Mouse (Mus musculus): ENCODE results near the gene Serpina1e. TPM values are rescaled to one million over a fixed set of nuclear protein-coding genes. Genes with fewer than 3 reads are reported as not detected.
"Not testable (repeated sequence)": the region's sequence is repeated elsewhere in the genome, so short reads cannot be mapped to it uniquely, and the experiment has no call there.

Gene Serpina1e
- polyA plus RNA-seq, 1 experiment from 2014 or later: not detected

DNA sequence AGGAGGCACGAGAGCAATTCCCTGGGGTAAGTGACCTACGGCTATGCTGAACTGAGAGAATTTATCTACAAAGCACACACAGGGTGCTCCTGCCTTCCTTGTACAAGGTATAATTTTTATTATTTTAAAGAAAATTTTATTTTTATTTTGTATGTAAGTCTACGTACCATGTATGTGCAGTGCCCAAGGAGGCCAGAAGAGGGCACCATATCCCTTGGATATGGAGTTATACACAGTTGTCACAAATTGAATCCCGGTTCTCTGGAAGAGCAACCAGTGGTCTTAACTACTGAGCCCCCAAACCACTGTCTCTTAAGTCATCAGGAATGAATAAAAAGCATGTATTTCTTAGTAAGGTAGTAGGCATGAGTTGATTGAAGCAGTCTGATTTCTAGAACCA is 26.2 kb upstream of the Serpina1e start:
- WGBS: 63% methylated on average over 4 of the region's 4 CpGs
- Histone ChIP-seq H3K36me3 (replicated peaks) (no peaks in the 10 kb centered on the region), H3K4me3 (no peak overlapping the region), H3K4me1 (no peaks in the 10 kb centered on the region), H3K27me3 (ENCODE audit: poor library complexity, severe bottlenecking) (no peaks in the 10 kb centered on the region), H3K27ac (no peak overlapping the region), H3K9me3 (no peaks in the 10 kb centered on the region)
- no peak for DNase-seq (ENCODE audit: extremely low spot score, low spot score)

- no peaks in the 10 kb centered on the region; the same call in 1 of the 2 replicates for H3K9me3 ChIP-seq
- no peak overlapping the region for H3K4me3 ChIP-seq
- no peaks in the 10 kb centered on the region for H3K27me3 ChIP-seq (ENCODE audit: poor library complexity, severe bottlenecking)
- H3K36me3 ChIP-seq (replicated peaks): no peaks in the 10 kb centered on the region
- no peak overlapping the region for H3K27ac ChIP-seq
- no peaks in the 10 kb centered on the region for H3K4me1 ChIP-seq
- no peak for DNase-seq (ENCODE audit: extremely low spot score, low spot score)
- WGBS: 87% methylated on average over 7 of the region's 7 CpGs
These were observed 23.0 kb upstream of the Serpina1e start for GRCm38 (mm10) chr12:103981646-103982360.

GRCm38 (mm10) chr12:103978294-103978693 is 19.5 kb upstream of the Serpina1e start:
- 89% methylated on average over 10 of the region's 10 CpGs for WGBS
- Histone ChIP-seq H3K27ac (no peak overlapping the region), H3K4me3 (no peak overlapping the region), H3K9me3 (no peaks in the 10 kb centered on the region; the same call in 1 of the 2 replicates), H3K36me3 (replicated peaks) (no peaks in the 10 kb centered on the region), H3K27me3 (ENCODE audit: poor library complexity, severe bottlenecking) (no peaks in the 10 kb centered on the region), H3K4me1 (no peaks in the 10 kb centered on the region)
- no peak for DNase-seq (ENCODE audit: extremely low spot score, low spot score)

- H3K36me3 ChIP-seq (replicated peaks): no peaks in the 10 kb centered on the region
- H3K4me3 ChIP-seq: no peak overlapping the region
- no peaks in the 10 kb centered on the region; the same call in 1 of the 2 replicates for H3K9me3 ChIP-seq
- DNase-seq (ENCODE audit: extremely low spot score, low spot score): peak; percentile 24
- no peaks in the 10 kb centered on the region for H3K27me3 ChIP-seq (ENCODE audit: poor library complexity, severe bottlenecking)
- H3K27ac ChIP-seq: no peak overlapping the region
- no peaks in the 10 kb centered on the region for H3K4me1 ChIP-seq
- 38% methylated on average over 5 of the region's 5 CpGs for WGBS
These were observed 19.1 kb upstream of the Serpina1e start for GRCm38 (mm10) chr12:103977846-103978245.

GRCm38 (mm10) chr12:103977060-103977459 is 18.3 kb upstream of the Serpina1e start:
- Histone ChIP-seq H3K4me3 (no peak overlapping the region), H3K36me3 (replicated peaks) (no peaks in the 10 kb centered on the region), H3K4me1 (no peaks in the 10 kb centered on the region), H3K9me3 (no peaks in the 10 kb centered on the region; the same call in 1 of the 2 replicates), H3K27ac (no peak overlapping the region), H3K27me3 (ENCODE audit: poor library complexity, severe bottlenecking) (no peaks in the 10 kb centered on the region)
- no peak for DNase-seq (ENCODE audit: extremely low spot score, low spot score)
- WGBS: 65% methylated on average over 3 of the region's 3 CpGs

DNA sequence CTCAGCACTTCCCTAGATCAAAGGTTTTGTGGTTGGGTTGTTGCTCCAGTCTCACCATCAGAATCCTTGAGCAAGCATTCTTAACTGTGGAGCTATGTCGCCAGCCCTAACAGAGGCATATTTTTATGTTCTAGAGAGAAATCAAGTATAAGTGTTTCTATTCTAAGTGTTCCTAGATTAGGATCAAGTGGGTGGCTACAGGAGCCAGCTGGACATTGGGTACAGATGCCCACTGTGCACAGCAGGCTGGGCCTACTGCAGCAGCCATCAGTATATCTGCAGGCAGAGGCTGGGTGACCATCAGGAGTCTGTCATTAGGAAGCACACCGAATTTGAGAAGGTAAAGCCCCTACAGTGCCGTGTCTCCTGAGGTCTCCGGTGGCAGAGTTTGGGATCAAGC is 12.3 kb upstream of the Serpina1e start:
- DNase-seq (ENCODE audit: extremely low spot score, low spot score): no peak
- H3K36me3 ChIP-seq (replicated peaks): no peaks in the 10 kb centered on the region
- H3K4me3 ChIP-seq: no peak overlapping the region
- WGBS: 90% methylated on average over 4 of the region's 4 CpGs
- H3K27me3 ChIP-seq (ENCODE audit: poor library complexity, severe bottlenecking): no peaks in the 10 kb centered on the region
- no peak overlapping the region for H3K27ac ChIP-seq
- H3K4me1 ChIP-seq: no peaks in the 10 kb centered on the region
- H3K9me3 ChIP-seq: peaks cover 39% of the 10 kb centered on the region

- H3K36me3 ChIP-seq (replicated peaks): no peaks in the 10 kb centered on the region
- DNase-seq (ENCODE audit: extremely low spot score, low spot score): no peak
- peaks cover 50% of the 10 kb centered on the region for H3K9me3 ChIP-seq
- no peaks in the 10 kb centered on the region for H3K4me1 ChIP-seq
- 93% methylated on average over 9 of the region's 9 CpGs for WGBS
- H3K27me3 ChIP-seq (ENCODE audit: poor library complexity, severe bottlenecking): no peaks in the 10 kb centered on the region
- H3K4me3 ChIP-seq: no peak overlapping the region
- no peak overlapping the region for H3K27ac ChIP-seq
These were observed 10.9 kb upstream of the Serpina1e start for GRCm38 (mm10) chr12:103969577-103970116.

DNA sequence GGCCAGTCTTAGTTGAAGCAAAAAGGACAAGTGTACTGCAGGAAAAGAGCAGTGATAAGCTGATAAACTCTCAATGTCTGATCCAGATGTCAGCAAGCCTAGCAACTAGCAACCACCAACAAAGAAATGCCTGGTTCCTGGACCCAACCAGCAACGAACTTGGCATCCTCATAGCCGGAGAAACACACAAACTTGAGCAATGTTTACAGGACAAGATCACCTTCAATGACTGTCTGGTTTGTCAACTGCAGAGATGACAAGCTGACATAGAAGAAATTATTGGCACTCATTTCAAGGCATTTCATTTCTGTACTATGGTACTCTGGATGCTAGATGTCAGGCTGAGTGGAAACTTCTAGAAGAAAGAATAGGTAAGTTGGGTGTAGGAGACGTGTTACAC is 8.0 kb upstream of the Serpina1e start:
- Histone ChIP-seq H3K4me3 (no peak overlapping the region), H3K4me1 (no peaks in the 10 kb centered on the region), H3K27ac (no peak overlapping the region), H3K27me3 (ENCODE audit: poor library complexity, severe bottlenecking) (no peaks in the 10 kb centered on the region), H3K9me3 (peaks cover 67% of the 10 kb centered on the region), H3K36me3 (replicated peaks) (no peaks in the 10 kb centered on the region)
- DNase-seq (ENCODE audit: extremely low spot score, low spot score): no peak
- 79% methylated on average over 3 of the region's 3 CpGs for WGBS

DNA sequence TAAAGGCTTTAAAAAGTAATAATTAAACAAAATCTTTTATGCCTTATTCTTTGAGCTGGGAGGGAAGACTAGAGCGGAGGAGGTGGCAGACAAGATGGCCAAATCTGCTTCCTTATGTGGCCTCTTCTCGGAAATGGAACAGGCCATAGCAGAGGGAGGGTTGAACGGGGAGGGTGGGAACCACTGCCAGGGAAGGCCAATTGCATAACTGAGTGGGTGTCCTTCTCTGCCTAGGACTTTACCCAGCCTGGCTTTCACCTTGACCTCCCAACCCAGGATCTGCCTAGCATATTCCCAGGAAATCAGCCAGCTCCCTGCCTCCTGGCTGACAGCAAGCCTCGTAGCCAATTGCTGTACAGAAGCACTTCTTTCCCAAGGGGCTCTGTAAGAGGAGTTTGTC is 4.5 kb upstream of the Serpina1e start:
- peaks cover 63% of the 10 kb centered on the region for H3K9me3 ChIP-seq
- no peak overlapping the region for H3K4me3 ChIP-seq
- H3K27me3 ChIP-seq (ENCODE audit: poor library complexity, severe bottlenecking): no peaks in the 10 kb centered on the region
- H3K4me1 ChIP-seq: no peaks in the 10 kb centered on the region
- DNase-seq (ENCODE audit: extremely low spot score, low spot score): no peak
- H3K36me3 ChIP-seq (replicated peaks): no peaks in the 10 kb centered on the region
- 90% methylated on average over 4 of the region's 4 CpGs for WGBS
- no peak overlapping the region for H3K27ac ChIP-seq

- Histone ChIP-seq H3K27me3 (ENCODE audit: poor library complexity, severe bottlenecking) (no peaks in the 10 kb centered on the region), H3K27ac (no peak overlapping the region), H3K4me3 (no peak overlapping the region), H3K36me3 (replicated peaks) (no peaks in the 10 kb centered on the region), H3K4me1 (no peaks in the 10 kb centered on the region), H3K9me3 (peaks cover 63% of the 10 kb centered on the region)
- no peak for DNase-seq (ENCODE audit: extremely low spot score, low spot score)
- 93% methylated on average over 8 of the region's 8 CpGs for WGBS
These were observed 4.1 kb upstream of the Serpina1e start for GRCm38 (mm10) chr12:103962860-103963259.

DNA sequence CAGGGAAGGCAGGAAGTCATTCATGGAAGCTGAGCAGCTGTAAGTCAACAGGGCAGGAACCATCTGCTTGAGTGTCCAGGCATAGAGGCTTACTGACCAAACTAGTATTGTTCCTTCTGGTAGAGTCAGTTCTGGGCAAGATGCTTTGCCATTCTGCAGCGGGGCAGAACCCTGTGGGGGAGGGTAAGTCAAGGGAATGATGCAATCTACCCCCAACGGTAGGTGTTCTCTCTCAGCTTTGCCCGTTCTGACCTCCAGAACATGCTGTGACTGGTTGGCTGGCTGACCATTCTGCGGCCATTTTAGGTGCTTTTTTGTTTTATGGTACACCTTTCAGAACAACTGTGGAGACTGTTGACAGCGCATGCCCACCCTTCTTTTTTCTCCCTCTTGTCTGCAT is 3.6 kb upstream of the Serpina1e start:
- DNase-seq (ENCODE audit: extremely low spot score, low spot score): no peak
- 90% methylated on average over 5 of the region's 5 CpGs for WGBS
- H3K27ac ChIP-seq: no peak overlapping the region
- no peaks in the 10 kb centered on the region for H3K27me3 ChIP-seq (ENCODE audit: poor library complexity, severe bottlenecking)
- no peaks in the 10 kb centered on the region for H3K4me1 ChIP-seq
- H3K9me3 ChIP-seq: peaks cover 62% of the 10 kb centered on the region
- H3K36me3 ChIP-seq (replicated peaks): no peaks in the 10 kb centered on the region
- H3K4me3 ChIP-seq: no peak overlapping the region

DNA sequence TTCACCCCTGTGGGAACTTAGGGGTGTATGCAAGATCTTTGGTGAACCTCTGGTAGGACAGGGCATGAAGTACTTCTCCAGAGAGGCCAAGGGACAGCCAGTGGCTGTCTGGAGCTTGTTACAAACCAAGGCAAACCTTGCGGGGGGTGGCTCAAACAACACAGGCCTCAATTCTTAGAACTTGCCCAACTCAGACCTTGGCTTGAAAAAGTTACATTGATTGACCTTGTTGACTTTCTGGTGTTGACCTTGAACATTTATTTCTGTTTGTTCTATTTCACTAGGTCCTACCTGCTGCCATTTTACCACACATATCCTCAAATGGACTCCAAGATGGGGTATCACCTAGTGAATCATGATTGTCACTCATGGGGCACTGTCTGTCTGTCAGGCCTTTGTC is 2.9 kb upstream of the Serpina1e start:
- H3K27me3 ChIP-seq (ENCODE audit: poor library complexity, severe bottlenecking): no peaks in the 10 kb centered on the region
- no peaks in the 10 kb centered on the region for H3K4me1 ChIP-seq
- H3K27ac ChIP-seq: no peak overlapping the region
- H3K36me3 ChIP-seq (replicated peaks): no peaks in the 10 kb centered on the region
- H3K4me3 ChIP-seq: no peak overlapping the region
- peaks cover 59% of the 10 kb centered on the region for H3K9me3 ChIP-seq
- DNase-seq (ENCODE audit: extremely low spot score, low spot score): no peak
- 96% methylated on average over 1 of the region's 1 CpGs for WGBS

GRCm38 (mm10) chr12:103956555-103956954 is 2.2 kb downstream of the Serpina1e start:
- WGBS: 81% methylated on average over 2 of the region's 2 CpGs
- not testable (repeated sequence) for H3K27ac ChIP-seq; DNase-seq (ENCODE audit: extremely low spot score, low spot score); H3K36me3 ChIP-seq (replicated peaks); H3K27me3 ChIP-seq (ENCODE audit: poor library complexity, severe bottlenecking); H3K4me3 ChIP-seq; H3K4me1 ChIP-seq
- H3K9me3 ChIP-seq: peaks cover 38% of the 10 kb centered on the region
